Mouse (Mus musculus) ES-E14 (cell line): ENCODE data around the gene Tmprss9.

Experiments used
- HCFC1 ChIP-seq: IDR thresholded peaks from 2 replicates; pipeline ENCODE4 v1.6.1; 2012; ENCODE audit warnings: low read length, inconsistent platforms, borderline replicate concordance; ENCODE audit not compliant: insufficient read depth
- ZC3H11A ChIP-seq: IDR thresholded peaks from 2 replicates; pipeline ENCODE4 v1.6.1; 2012; ENCODE audit warnings: low read depth, mild to moderate bottlenecking, inconsistent platforms, low read length, borderline replicate concordance
- ZNF384 ChIP-seq: IDR thresholded peaks from 2 replicates; pipeline ENCODE4 v1.6.1; 2012; ENCODE audit warnings: low read depth, low read length, inconsistent platforms

DNA sequence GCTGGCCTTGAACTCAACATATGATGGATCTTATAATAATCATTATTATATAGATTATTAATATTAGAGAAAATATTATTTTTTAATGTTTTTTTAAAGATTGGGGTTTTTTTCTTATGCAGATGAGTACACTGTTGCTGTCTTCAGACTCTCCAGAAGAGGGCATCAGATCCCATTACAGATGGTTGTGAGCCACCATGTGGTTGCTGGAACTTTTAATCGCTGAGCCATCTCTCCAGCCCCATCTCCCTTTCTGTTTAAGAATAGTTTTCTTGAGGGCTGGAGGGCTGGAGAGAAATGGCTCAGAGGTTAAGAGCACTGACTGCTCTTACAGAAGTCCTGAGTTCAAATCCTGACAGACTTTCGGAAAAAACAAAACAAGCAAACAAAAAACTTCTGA lies 49.7 kb upstream of the Tmprss9 start:
- TF ChIP-seq ZNF384 (peak; percentile 57; the same call in 1 of the 2 replicates), HCFC1 (no peak), ZC3H11A (peak; percentile 31; the same call in 1 of the 2 replicates)
